Mouse (Mus musculus): Measurements from ENCODE around the gene Scimp. TPM values are rescaled to one million over a fixed set of nuclear protein-coding genes. Genes with fewer than 3 reads are reported as not detected.
"Not testable (repeated sequence)": the region's sequence is repeated elsewhere in the genome, so short reads cannot be mapped to it uniquely, and the experiment has no call there.

Gene Scimp
- polyA plus RNA-seq, 1 experiment = 0.92 TPM

DNA sequence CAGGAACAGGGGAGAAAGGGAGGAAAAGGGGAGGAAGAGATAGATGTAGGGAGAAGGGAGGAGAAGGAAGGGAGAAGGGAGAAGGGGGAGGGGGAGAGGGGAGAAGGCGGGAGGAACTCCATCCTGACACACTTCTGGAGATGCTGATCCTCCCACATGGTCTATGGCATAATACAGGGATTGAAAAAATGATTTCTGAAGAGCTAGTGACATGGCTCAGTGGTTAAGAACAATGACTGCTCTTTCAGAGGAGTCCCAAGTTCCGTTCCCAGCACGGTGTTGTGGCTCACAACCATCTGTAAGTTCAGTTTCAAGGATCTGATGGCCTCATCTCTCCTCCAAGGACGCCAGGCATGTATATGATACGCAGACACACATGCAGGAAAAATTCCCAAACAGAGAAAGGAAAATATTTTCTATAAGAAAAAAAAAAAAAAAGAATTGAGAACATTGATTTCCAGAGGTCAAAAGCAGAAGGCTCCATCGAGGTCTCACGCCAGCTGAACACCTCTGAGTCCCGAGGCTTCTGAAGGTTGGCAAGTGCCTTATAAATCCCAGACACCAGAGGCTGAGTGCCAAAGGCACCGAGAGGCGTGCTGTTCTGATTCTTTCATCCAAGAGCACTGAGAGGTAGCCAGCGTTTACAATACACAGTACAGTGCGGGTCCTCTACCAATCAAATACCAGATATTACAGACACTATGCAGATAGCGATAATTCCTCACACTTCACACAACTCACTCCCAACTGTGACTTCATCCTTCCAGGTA, 730 bp downstream of the Scimp start:
- no peak for DNase-seq (ENCODE audit: low read depth)

GRCm38 (mm10) chr11:70811041-70811440, 1.3 kb downstream of the Scimp start:
- DNase-seq (ENCODE audit: low read depth) = no peak

DNA sequence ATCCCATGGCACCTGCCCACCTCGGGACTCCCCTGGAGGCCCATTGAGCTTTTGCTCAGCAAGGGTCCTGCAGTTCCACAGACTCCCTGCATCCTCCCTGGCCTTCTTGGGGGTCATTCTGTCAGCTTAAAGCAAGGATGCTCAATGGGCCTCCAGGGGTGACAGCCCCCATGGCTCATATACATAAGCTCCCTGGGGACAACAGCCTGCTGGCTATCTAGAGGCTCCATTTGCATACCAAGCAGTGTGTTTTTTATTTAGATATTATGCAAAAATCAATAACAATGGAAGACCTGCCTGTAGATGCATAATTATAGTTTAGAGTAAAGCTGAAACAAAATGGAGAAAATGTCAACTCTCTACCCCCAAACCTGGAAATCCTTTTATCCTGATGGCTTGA, 3.4 kb downstream of the Scimp start:
- no peak for DNase-seq (ENCODE audit: low read depth)

DNA sequence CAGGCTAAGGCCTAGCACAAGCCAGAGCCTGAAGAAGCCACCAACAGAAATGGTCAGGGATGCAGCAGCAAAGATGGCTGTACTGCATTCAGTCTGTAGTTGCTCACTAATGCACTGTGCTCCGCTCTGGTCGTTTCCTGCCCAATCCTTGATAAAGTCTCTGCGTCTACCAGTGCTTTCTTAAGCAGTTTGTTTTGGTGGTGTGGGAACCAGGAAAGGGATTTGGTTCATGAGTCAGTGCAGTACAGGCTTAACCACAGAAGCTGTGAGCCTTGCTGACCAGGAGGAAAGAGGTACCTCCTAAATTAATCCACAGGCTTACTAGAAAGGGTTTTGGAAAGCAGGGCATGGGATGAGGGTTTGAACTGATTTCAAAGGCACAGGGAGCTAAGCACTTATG, 4.3 kb downstream of the Scimp start:
- DNase-seq (ENCODE audit: low read depth) = no peak

- DNase-seq (ENCODE audit: low read depth) = no peak
Observed at GRCm38 (mm10) chr11:70807630-70808029, 4.8 kb downstream of the Scimp start.

DNA sequence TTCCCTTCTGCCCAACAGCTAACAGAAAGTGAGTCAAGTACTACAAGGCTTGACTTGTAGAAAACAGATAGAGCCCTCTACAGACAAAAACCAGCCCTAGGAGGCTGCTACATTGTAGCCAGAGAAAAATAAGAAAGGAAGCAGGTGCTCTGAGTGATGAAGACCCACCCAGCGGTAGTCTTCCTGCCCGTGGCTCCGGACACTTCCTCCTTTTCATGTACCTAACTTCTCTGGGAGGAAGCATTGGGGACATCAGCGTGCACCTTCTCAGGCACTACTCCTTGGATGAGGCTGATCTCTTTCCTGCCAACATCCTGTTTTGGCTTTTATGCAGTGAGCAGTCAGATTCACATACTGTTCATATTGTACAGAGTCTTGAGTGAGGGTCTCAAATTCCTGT, 5.7 kb downstream of the Scimp start:
- DNase-seq (ENCODE audit: low read depth) = no peak

DNA sequence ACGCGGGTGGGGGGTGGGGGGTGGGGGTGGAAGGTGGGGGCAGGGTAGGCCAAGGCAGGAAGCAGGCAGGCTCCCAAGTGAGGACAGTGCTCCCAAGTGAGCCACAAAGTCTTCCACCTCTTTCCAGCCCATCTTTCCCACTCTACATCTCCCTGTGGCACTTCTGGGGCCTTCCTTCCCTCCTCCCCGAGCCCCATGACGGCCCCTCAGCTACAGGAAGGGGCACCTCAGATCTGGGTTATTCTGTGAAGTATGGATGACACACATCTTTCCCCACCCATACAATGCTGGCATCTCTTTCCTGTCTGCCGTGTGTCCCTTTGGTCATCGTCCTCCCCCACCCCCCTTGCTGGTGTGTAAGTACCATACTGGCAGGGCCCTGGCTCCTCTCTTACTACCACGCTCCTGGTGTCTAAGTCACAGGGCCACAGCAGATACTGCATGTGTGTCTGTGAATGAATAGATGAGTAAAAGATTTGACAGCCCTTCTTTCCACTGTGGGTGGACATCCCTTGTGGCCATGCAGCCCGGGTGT, 6.7 kb downstream of the Scimp start:
- no peak for DNase-seq (ENCODE audit: low read depth)

GRCm38 (mm10) chr11:70804395-70804794, 8.0 kb downstream of the Scimp start:
- DNase-seq (ENCODE audit: low read depth) = no peak

DNA sequence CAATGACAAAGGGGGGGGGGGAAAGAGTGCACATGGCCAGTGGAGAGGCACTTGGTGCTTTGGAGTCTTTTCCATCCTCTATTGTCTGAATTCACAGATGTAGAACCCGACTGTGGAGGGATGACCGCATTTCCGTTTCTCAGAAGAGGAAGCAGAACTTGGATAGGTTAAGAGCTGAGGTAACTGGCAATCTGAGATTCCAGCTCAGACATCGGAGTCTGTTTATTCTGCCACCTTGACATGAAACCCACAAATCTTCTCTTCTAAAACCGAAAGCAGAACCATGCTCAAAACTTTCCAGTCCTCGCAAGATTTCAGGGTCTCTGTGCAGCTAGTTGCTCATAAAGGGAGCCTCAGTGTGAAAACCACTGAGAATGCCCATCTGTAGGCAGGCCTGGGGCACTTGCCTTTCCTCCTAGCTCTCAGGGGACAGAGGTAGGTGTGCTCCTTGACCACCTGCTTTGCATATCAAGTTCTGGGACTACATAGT, 8.6 kb downstream of the Scimp start:
- no peak for DNase-seq (ENCODE audit: low read depth)

- no peak for DNase-seq (ENCODE audit: low read depth)
Observed at GRCm38 (mm10) chr11:70802865-70803261, 9.5 kb downstream of the Scimp start.

- no peak for DNase-seq (ENCODE audit: low read depth)
Observed at GRCm38 (mm10) chr11:70802208-70802864, 10.1 kb downstream of the Scimp start.

DNA sequence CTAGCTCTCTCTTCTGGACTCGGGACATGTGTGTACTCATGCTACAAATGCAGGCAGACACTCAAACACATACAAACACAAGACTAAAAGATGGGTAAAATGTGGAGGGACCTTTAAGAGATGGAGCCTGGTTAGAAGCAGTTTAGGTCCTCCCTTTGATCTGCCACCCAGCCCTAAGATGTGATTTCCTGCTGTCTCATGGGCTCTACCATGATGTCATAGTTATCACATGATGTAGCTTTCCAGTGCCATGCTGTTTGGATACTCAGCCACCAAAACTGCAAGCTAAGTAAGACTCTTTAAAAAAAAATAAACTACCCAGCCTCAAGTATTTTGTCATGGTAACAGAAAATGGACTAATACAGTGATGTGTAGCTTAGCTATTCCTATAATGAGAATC, 20.0 kb downstream of the Scimp start:
- DNase-seq (ENCODE audit: low read depth) = no peak

- DNase-seq (ENCODE audit: low read depth) = no peak
Observed at GRCm38 (mm10) chr11:70791676-70792075, 20.7 kb downstream of the Scimp start.

DNA sequence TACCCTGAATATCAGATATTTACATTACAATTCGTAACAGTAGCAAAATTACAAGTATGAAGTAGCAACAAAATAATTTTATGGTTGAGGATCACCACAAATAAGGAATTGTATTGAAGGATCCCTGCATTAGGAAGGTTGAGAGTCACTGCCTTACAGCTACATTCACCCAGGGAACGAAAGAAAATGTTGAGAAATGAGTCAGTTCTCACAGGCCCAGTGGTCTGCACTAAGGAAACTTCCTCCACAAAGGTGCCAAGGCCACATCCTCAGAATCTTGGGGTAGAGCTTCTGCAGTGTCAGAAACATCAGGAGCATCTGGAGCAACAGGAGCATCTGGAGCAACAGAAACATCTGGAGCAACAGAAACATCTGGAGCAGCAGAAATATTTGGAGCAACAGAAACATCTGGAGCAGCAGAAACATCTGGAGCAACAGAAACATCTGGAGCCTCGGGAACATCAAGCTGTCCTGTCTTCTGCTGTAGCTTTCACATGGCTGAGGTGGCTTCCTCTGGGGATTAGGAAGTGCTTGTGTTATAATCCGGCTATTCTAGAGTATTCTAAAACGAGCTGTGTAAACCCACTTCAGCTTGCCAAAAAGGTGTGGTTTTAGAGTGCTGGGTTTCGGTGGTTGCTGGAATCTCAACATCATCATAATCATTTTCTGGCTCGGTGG, 21.4 kb downstream of the Scimp start:
- no peak for DNase-seq (ENCODE audit: low read depth)

- no peak for DNase-seq (ENCODE audit: low read depth)
Observed at GRCm38 (mm10) chr11:70790426-70790825, 22.0 kb downstream of the Scimp start.

DNA sequence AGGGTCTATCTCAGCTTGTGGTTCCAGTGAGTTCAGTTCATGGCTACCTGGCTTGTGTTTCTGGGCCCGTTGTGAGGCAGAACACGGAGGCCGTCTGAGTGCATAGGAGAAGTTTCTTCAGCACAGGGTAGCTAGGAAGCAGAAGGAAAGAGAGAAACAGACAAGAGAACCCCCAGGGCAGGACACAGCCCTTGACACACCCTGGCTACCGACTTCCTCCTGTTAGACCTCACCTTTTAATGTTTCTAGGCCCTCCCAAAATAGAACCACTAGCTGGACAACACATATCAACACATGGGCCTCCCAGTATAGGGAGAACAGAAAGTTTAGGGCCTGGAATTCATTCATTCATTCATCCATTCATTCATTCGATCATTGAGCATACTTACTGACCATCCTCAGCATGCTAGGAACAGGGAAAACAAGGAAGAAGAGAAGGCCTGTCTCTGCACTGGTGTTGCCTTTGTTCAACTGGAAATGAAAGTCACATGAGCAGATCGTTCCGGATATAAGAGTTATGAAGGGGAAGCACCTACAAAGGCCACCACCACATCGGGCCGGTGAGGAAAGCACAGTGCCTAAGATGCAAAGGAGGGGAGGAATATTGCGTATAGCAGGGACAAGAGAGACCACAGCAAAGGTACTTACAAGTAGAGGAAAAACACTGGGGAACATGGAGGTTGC, 23.3 kb downstream of the Scimp start:
- DNase-seq (ENCODE audit: low read depth) = no peak

GRCm38 (mm10) chr11:70787052-70787451, 25.3 kb downstream of the Scimp start:
- DNase-seq (ENCODE audit: low read depth) = no peak

- no peak for DNase-seq (ENCODE audit: low read depth)
Observed at GRCm38 (mm10) chr11:70785908-70786307, 26.5 kb downstream of the Scimp start.

- DNase-seq (ENCODE audit: low read depth) = not testable (repeated sequence)
Observed at GRCm38 (mm10) chr11:70778058-70778457, 34.3 kb downstream of the Scimp start.

- DNase-seq (ENCODE audit: low read depth) = no peak
Observed at GRCm38 (mm10) chr11:70777634-70778033, 34.8 kb downstream of the Scimp start.

DNA sequence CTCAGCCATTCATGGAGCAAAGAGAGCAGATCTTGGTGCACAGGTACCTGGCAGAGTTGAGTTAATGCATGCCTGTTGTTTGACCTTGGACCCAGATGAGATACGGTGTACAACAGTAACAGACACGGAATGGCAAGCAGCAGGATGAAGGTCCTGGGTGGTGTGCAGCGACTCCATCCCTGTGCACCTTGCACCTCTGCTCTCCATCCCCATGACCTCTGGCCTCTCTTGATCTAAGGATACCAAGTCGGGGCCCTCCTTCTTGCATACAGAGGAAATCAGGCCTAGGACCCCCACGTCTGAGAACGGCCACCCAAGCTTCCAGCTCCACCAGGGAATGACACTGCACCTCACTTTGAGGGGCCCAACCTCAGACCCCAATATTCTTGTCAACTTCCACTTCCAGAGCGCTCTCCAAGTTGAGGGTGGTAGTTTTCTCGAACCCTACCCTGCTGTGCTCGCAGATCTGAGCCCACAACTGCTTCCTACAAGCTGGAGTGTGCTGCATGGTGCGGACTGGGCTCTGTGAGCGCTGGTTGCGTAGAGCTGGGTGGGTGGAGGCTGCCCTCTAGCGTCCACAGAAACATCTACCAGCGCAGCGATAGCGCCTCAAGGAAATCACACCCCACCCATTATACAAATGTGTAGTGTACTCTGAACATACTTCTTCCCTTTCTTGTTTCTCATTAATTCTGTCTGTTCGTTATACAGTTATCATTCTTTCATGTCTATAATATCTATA, 35.4 kb downstream of the Scimp start:
- no peak for DNase-seq (ENCODE audit: low read depth)

Data from gonadal fat pad, adult 2 months (tissue).